Mouse (Mus musculus) midbrain, postnatal 0 days (tissue): ENCODE measurements around the gene Shisa5. TPM values are rescaled to one million over a fixed set of nuclear protein-coding genes. Genes with fewer than 3 reads are reported as not detected.

Experiments used
- ATAC-seq: fragments of 200-750 bp; cut with Nextera tagmentation; 2 replicates; pipeline ENCODE4 v1.8.0; 2017; ENCODE audit warnings: moderate number of reproducible peaks, mild to moderate bottlenecking, moderate TSS enrichment, moderate library complexity; ENCODE audit not compliant: low FRiP score
- DNase-seq: peaks from one replicate; pipeline ENCODE4 v3.0.0-alpha.2; 2015; ENCODE audit warnings: low spot score
- H3K27ac ChIP-seq: fragments of 300-500 bp; sonication (generic); 2 replicates; pipeline ENCODE4 v1.5.1; 2014; ENCODE audit warnings: low read depth, mild to moderate bottlenecking, low read length, mixed read lengths
- H3K27me3 ChIP-seq: fragments of 300-500 bp; sonication (generic); 2 replicates; pipeline ENCODE4 v1.6.1; 2014; ENCODE audit warnings: low read length, control low read depth, mixed read lengths; ENCODE audit not compliant: insufficient read depth
- H3K36me3 ChIP-seq: fragments of 300-500 bp; sonication (generic); 2 replicates; pipeline ENCODE4 v1.6.1; 2014; ENCODE audit warnings: low read length, control low read depth, mixed read lengths; ENCODE audit not compliant: insufficient read depth
- H3K4me1 ChIP-seq: fragments of 300-500 bp; sonication (generic); 2 replicates; pipeline ENCODE4 v1.6.1; 2014; ENCODE audit warnings: mild to moderate bottlenecking, control low read depth, antibody characterized with exemption, low read length, mixed read lengths; ENCODE audit not compliant: insufficient read depth
- H3K4me2 ChIP-seq: fragments of 300-500 bp; sonication (generic); 2 replicates; pipeline ENCODE4 v1.6.1; 2014; ENCODE audit warnings: low read depth, mild to moderate bottlenecking, low read length, mixed read lengths; ENCODE audit not compliant: poor library complexity, severe bottlenecking
- H3K4me3 ChIP-seq: fragments of 300-500 bp; sonication (generic); 2 replicates; pipeline ENCODE4 v1.5.1; 2014; ENCODE audit warnings: low read depth, mild to moderate bottlenecking, low read length, moderate library complexity
- H3K9ac ChIP-seq: fragments of 300-500 bp; sonication (generic); replicated peaks from 2 replicates; pipeline ENCODE4 v1.6.1; 2014; ENCODE audit warnings: mild to moderate bottlenecking, low read length, moderate library complexity, mixed read lengths; ENCODE audit not compliant: poor library complexity, severe bottlenecking
- H3K9me3 ChIP-seq: fragments of 300-500 bp; sonication (generic); 2 replicates; pipeline ENCODE4 v1.6.1; 2016; ENCODE audit warnings: low read length, control low read depth
- CTCF ChIP-seq: IDR thresholded peaks from 2 replicates; pipeline ENCODE4 v1.5.1; 2016; ENCODE audit warnings: antibody characterized with exemption, mild to moderate bottlenecking
- WGBS: fragments of 180-500 bp; shearing (Covaris S2); extraction: QIAGEN DNeasy Blood & Tissue Kit; methylation state at CpG from one replicate; pipeline ENCODE4 v1.1.7; 2014; 5-methylcytosine and 5-hydroxymethylcytosine counted together
- polyA plus RNA-seq: library from polyadenylated mRNA; unstranded; fragments of >200 nt; fragmentation: Nextera tagmentation; extraction: Ambion mirVana; gene quantifications from 2 replicates; pipeline ENCODE4 v1.2.1, GENCODE M21; 2015
- total RNA-seq: library from RNA; depleted of rRNA; stranded (reverse); fragments of >200 nt; gene quantifications from 2 replicates; pipeline ENCODE4 v1.2.3, GENCODE M21; 2014

The Shisa5 gene
- total and polyA plus RNA-seq, 2 experiments from 2014 or later = 75.0 to 79.7 TPM

GRCm38 (mm10) chr9:109087987-109088386 is 49.6 kb downstream of the Shisa5 start:
- peak; percentile 81 for DNase-seq
- ATAC-seq = peak; percentile 22; the same call in 1 of the 2 replicates
- TF ChIP-seq CTCF = peak; percentile 81
- H3K27ac ChIP-seq = no peak overlapping the region
- H3K36me3 ChIP-seq = 0 out of 2 replicates have a peak, but pooled peaks cover 23% of the 10 kb centered on the region
- no peaks in the 10 kb centered on the region for H3K27me3 ChIP-seq
- no peak overlapping the region for H3K4me3 ChIP-seq
- no peaks in the 10 kb centered on the region for H3K9me3 ChIP-seq
- peaks cover 2% of the 10 kb centered on the region; the same call in 1 of the 2 replicates for H3K4me1 ChIP-seq
- no peak overlapping the region for H3K9ac ChIP-seq
- no peak overlapping the region for H3K4me2 ChIP-seq
- WGBS = 7% methylated on average over 5 of the region's 5 CpGs

DNA sequence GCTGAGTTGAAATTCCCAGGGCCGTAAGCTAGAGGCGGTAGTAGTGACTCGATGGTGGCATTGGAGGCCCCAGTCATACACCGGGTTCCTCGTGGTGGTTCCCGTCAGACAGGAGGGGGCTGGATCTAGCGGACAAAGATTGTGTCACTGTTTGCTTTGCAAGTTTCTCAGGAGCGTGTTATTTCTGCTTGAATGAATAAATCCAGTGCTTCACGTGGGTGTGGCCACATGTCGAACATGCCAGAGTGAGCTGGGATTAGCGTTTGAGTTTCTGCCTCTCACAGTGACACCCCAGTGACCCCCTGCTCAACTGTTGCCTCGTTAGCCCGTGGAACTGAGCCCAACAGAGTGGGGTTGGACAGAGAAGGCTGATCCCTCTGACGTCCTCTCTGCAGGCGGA is 52.1 kb downstream of the Shisa5 start:
- no peak for TF ChIP-seq CTCF
- Histone ChIP-seq H3K27ac (no peak overlapping the region), H3K4me3 (no peak overlapping the region), H3K4me2 (no peak overlapping the region), H3K36me3 (0 out of 2 replicates have a peak, but pooled peaks cover 23% of the 10 kb centered on the region), H3K4me1 (peaks cover 6% of the 10 kb centered on the region), H3K9me3 (no peaks in the 10 kb centered on the region), H3K27me3 (no peaks in the 10 kb centered on the region), H3K9ac (no peak overlapping the region)
- DNase-seq (no peak), ATAC-seq (no peak)
- 56% methylated on average over 15 of the region's 15 CpGs for whole genome bisulfite sequencing

DNA sequence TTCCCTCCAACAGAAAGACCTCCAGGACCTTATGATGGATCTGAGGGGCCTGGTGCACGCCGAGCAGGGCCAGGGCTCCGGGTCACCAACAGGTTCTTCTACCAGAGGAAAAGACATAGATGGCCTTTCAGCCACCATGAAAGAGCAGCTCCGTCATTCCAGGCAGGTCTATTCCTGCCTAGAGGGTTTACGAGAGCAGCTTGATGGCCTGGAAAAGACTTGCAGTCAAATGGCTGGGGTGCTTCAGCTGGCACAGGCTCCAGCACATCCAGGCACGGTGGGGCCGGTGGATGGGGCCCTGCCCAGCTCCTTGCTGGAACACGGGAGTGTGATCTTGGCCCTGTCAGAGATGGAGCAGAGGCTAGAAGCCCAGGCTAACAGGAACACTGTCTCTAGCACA is 53.4 kb downstream of the Shisa5 start:
- H3K4me1 ChIP-seq = peaks cover 12% of the 10 kb centered on the region
- no peak overlapping the region for H3K4me2 ChIP-seq
- H3K9me3 ChIP-seq = no peaks in the 10 kb centered on the region
- no peaks in the 10 kb centered on the region for H3K27me3 ChIP-seq
- no peak for DNase-seq
- TF ChIP-seq CTCF = no peak
- H3K27ac ChIP-seq = no peak overlapping the region
- H3K9ac ChIP-seq = no peak overlapping the region
- H3K36me3 ChIP-seq = 0 out of 2 replicates have a peak, but pooled peaks cover 23% of the 10 kb centered on the region
- no peak overlapping the region for H3K4me3 ChIP-seq
- WGBS = 92% methylated on average over 8 of the region's 8 CpGs
- no peak for ATAC-seq

GRCm38 (mm10) chr9:109092799-109093198 is 54.4 kb downstream of the Shisa5 start:
- 40% methylated on average over 6 of the region's 6 CpGs for WGBS
- ATAC-seq = no peak
- H3K27ac ChIP-seq = no peak overlapping the region

DNA sequence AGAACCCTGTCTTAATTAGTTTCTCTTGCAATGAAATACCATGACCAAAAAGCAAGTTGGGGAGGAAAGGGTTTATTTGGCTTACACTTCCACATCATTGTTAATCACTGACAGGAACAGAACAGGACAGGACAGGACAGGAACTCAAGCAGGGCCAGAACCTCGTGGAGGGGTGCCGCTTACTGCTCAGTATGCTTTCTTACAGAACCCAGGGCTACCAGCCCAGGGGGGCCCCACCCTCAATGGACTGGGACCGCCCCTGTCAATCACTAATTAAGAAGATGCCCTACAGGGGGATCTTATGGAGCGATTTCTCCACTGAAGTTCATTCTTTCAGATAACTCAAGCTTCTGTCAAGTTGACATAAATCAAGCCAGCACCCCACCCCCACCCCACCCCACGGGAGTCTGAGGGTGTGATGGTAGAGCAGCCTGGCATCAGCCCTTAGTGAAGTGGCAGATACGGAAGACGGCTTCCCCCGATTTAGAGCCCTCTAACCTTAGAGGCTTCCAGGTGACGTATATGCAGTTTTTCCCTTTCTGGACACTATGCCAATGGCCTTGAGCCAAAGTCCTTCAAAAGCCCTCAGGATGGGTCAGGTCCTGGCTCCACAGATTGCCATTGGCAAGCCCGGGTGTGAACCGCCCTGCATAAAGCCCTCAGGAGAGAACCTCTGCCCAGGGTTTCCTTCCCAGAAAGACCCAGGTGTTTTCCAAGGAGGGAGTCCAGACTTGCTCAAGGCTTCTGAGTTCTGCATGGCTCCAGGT is 55.6 kb downstream of the Shisa5 start:
- Histone ChIP-seq H3K4me1 (peaks cover 26% of the 10 kb centered on the region), H3K9ac (0 out of 2 replicates have a peak overlapping the region, but pooled peaks have one; percentile 88), H3K9me3 (no peaks in the 10 kb centered on the region), H3K4me3 (peak overlapping the region; percentile 74), H3K27ac (peak overlapping the region; percentile 97), H3K27me3 (no peaks in the 10 kb centered on the region), H3K4me2 (peak overlapping the region; percentile 87), H3K36me3 (0 out of 2 replicates have a peak, but pooled peaks cover 23% of the 10 kb centered on the region)
- ATAC-seq (no peak), DNase-seq (peak; percentile 46)
- WGBS = 19% methylated on average over 11 of the region's 11 CpGs
- no peak for TF ChIP-seq CTCF

More at GRCm38 (mm10) chr9:109092799-109093198, 54.4 kb downstream of the Shisa5 start:
- H3K4me2 ChIP-seq = no peak overlapping the region
- no peaks in the 10 kb centered on the region for H3K27me3 ChIP-seq
- H3K4me3 ChIP-seq = no peak overlapping the region
- no peaks in the 10 kb centered on the region for H3K9me3 ChIP-seq
- no peak for DNase-seq
- H3K9ac ChIP-seq = no peak overlapping the region
- TF ChIP-seq CTCF = no peak
- H3K36me3 ChIP-seq = 0 out of 2 replicates have a peak, but pooled peaks cover 23% of the 10 kb centered on the region
- H3K4me1 ChIP-seq = peaks cover 16% of the 10 kb centered on the region

DNA sequence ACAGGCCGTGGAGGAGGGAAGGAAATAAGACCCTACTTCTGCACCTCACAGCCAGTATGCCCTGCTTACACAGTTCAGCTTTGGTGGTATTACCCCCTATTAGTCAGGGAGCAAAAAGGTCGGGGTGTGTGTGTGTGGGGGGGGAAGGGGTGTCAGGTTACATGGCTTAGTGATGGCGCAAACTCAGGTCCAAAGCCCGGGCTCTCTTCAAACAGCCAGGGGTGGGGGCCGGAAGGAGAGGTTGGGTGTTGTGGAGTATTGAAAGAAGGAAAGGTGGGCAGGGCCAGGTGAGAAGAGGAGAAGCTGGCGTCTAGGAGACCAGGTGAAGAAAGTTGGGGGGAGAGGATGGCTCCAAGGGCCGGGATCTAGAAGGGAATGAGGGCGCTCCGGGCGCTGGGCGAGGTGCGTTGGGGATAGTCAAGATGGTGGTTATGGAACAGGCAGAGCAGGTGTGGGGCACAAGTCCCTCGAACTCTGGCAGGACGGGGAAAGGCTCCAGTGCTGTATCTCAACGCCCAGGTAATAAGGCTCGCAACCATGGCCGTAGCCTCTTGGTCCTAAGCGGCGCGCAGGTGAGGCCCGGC is 56.3 kb downstream of the Shisa5 start:
- H3K9me3 ChIP-seq = no peaks in the 10 kb centered on the region
- TF ChIP-seq CTCF = no peak
- H3K36me3 ChIP-seq = 0 out of 2 replicates have a peak, but pooled peaks cover 19% of the 10 kb centered on the region
- peak overlapping the region; percentile 74 for H3K4me3 ChIP-seq
- ATAC-seq (0 out of 2 replicates have a peak, but pooled peaks have one; percentile 0), DNase-seq (no peak)
- H3K4me1 ChIP-seq = peaks cover 26% of the 10 kb centered on the region
- H3K4me2 ChIP-seq = peak overlapping the region; percentile 87
- H3K27ac ChIP-seq = peak overlapping the region; percentile 97
- H3K27me3 ChIP-seq = no peaks in the 10 kb centered on the region
- WGBS = under 1% methylated on average over 21 of the region's 21 CpGs
- peak overlapping the region; percentile 88 for H3K9ac ChIP-seq
